21 mouse cellular contexts compared by ENCODE assay signal in the genomic region with DNA sequence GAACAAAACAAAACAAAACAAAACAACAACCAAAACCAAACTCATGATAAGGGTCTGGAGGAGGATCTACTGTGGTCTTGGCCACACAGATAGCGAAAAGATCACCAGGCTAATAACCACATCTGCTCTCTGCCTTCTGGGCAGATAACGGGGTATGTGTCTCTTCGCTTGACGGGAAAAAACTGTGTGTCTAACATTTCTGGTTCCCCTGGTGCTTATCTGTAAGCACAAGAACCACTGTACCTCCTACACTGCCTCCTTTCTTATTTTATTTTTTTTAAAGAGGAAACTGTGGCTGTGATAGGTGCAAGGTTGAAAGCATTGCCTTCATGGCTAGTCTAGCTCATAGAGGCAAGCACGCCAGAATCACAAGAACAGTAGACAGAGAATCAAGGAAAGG.
DNase-seq lines count a peak whose midpoint lies in the region; ATAC-seq and TF ChIP-seq lines count a peak whose summit lies in the region.
"Had no signal": no experiment of that assay in that cellular context is flagged by ENCODE, and none has a peak within 500 bp of the region (broad histone marks: within the 10 kb centered on the region; RNA-seq: fewer than 3 reads in every experiment).

No protein-coding gene starts in this region.

- intact Hi-C loops in gastrocnemius, postnatal 14 days (cut with DNase I; ENCODE audit: low total_unique reads): no loop called here

- H3K9me3 ChIP-seq in liver, postnatal 0 days (ENCODE audit: low read length): no peaks in the 10 kb centered on the region
- H3K9me3 ChIP-seq: embryonic facial prominence, embryonic 15.5 days; forebrain, embryonic 10.5 days; intestine, embryonic 15.5 days; neural tube, embryonic 13.5 days had no signal

- no peak for TF ChIP-seq CTCF in liver, postnatal 0 days (IDR thresholded peaks at IDR 0.05; ENCODE audit: low read depth)

- H3K9ac ChIP-seq in liver, postnatal 0 days (replicated peaks): no peak overlapping the region
- H3K9ac ChIP-seq: embryonic facial prominence, embryonic 15.5 days; intestine, embryonic 15.5 days; lung, embryonic 14.5 days; neural tube, embryonic 13.5 days had no signal

- DNase-seq in CD4-positive helper T cell, adult 2 months (ENCODE audit: low read depth, low spot score): peak; percentile 63
- peak; percentile 27 for DNase-seq in T-cell, adult 2 months (ENCODE audit: low spot score)
- DNase-seq in liver, postnatal 0 days: no peak
- DNase-seq in cerebellum, adult 18-20 months: no peak
- no peak for DNase-seq in gastrocnemius, postnatal 14 days
- DNase-seq in spleen, adult 12 weeks (ENCODE audit: low spot score): no peak
- DNase-seq in cerebellum, postnatal 10 days: no peak
- DNase-seq: adrenal gland, postnatal 25 days; cerebellum, adult 9-11 months; embryo, embryonic 11 days; gastrocnemius, postnatal 25 days; lung, embryonic 14.5 days; right cerebral cortex, postnatal 25 days; thymus, postnatal 25 days had no signal

- H3K4me1 ChIP-seq in liver, postnatal 0 days (ENCODE audit: insufficient read depth): peaks cover 5% of the 10 kb centered on the region
- H3K4me1 ChIP-seq: forebrain, embryonic 10.5 days; intestine, embryonic 15.5 days; neural tube, embryonic 13.5 days had no signal

- peak; percentile 53 for ATAC-seq in inflammation-experienced regulatory T-cells, adult 6 months
- ATAC-seq in liver, postnatal 0 days: peak; percentile 72
- ATAC-seq: intestine, embryonic 15.5 days had no signal

- no peak overlapping the region for H3K27ac ChIP-seq in liver, postnatal 0 days (ENCODE audit: low read depth)
- H3K27ac ChIP-seq: embryonic facial prominence, embryonic 15.5 days; forebrain, embryonic 10.5 days; intestine, embryonic 15.5 days; kidney, postnatal 0 days; left cerebral cortex, adult 2 months; neural tube, embryonic 13.5 days had no signal

- H3K4me3 ChIP-seq in liver, postnatal 0 days (ENCODE audit: low read depth, low read length): no peak overlapping the region
- H3K4me3 ChIP-seq: embryonic facial prominence, embryonic 15.5 days; forebrain, embryonic 10.5 days; intestine, embryonic 15.5 days; left cerebral cortex, adult 2 months; neural tube, embryonic 13.5 days had no signal

- no peak overlapping the region for H3K4me2 ChIP-seq in liver, postnatal 0 days (ENCODE audit: low read depth, low read length)
- H3K4me2 ChIP-seq: embryonic facial prominence, embryonic 15.5 days; intestine, embryonic 15.5 days; lung, embryonic 14.5 days; neural tube, embryonic 13.5 days had no signal

- 54% methylated on average over 5 of the region's 5 CpGs for WGBS in liver, postnatal 0 days (ENCODE audit: insufficient replicate concordance)

- no peaks in the 10 kb centered on the region for H3K27me3 ChIP-seq in liver, postnatal 0 days (ENCODE audit: insufficient read depth, low read length)
- H3K27me3 ChIP-seq: embryonic facial prominence, embryonic 15.5 days; intestine, embryonic 15.5 days; neural tube, embryonic 13.5 days had no signal

- TF ChIP-seq EP300 in liver, postnatal 0 days (IDR thresholded peaks at IDR 0.05; ENCODE audit: low read depth): peak; percentile 89

- H3K36me3 ChIP-seq in liver, postnatal 0 days (replicated peaks; ENCODE audit: insufficient read depth, low read length): no peaks in the 10 kb centered on the region
- H3K36me3 ChIP-seq: embryonic facial prominence, embryonic 15.5 days; forebrain, embryonic 10.5 days; intestine, embryonic 15.5 days; neural tube, embryonic 13.5 days had no signal

Comparison
In these comparisons a context has a peak if more than half of its experiments do, and no peak if none do; other contexts are left out.
1. DNase-seq: peak in CD4-positive helper T cell, adult 2 months (single experiment) and T-cell, adult 2 months (single experiment); none in liver, postnatal 0 days (single experiment), cerebellum, adult 18-20 months (0 of 2), gastrocnemius, postnatal 14 days (single experiment), spleen, adult 12 weeks (single experiment) and cerebellum, postnatal 10 days (0 of 2).